Mouse (Mus musculus) WW6 (cell line): ENCODE measurements around the gene Ccl9.
A peak's percentile ranks its signal among the peaks of the same experiment; 100 is the strongest.

ENCODE experiments used
- DNase-seq: peaks from one replicate; pipeline ENCODE4 v3.0.0-alpha.2; 2013; ENCODE audit warnings: low read depth, low spot score

Gene Ccl9

DNA sequence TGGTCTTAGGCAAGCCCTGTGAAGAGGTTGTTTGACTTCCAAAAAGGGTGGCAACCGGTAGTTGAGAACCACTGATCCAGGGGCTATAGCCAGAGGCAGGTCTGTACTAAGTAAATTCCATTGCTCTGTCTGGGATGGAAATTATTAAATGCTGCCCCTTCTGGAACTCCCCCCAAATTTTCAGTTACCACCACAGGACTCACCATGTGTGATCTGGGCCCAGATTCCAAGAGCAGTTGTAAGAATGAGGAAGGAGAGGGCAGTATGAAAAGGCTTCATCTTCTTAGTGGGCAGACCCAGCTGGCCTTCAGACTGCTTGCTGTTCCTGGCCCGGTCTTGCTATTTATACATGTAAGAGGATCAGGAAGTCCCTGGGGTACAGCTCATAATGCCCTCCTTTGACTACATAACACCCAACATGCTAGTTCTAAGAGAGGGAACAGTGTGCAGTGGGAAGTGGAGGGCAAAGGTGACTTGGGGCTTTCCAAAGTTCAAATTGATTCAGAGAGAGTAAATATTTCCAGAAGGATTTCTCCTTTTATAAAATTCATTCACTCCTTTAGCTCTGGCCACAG lies at the start of gene Ccl9:
Ccl9 (minus strand) TSS at position 451 of the 575 bp plus-strand sequence.
- no peak for DNase-seq

DNA sequence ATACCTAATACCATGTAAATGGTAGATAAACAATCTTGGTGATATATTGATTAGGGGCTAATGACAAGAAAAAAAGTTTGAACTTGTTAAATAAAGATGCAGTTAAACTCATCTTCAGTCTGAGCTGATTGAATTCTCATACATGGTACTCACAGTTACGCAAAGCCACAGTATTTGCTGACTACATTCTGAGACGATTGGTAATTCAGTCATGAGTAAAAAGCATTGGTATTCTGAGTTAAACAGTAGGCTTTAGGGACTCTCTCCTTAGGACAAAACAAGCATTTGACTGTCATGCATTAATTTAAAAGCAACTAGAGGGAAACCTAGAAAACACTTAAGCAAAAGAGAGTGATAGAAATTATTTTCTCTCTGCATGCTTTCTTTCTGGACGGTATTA lies 45.1 kb upstream of the Ccl9 start:
- DNase-seq, result no peak

DNA sequence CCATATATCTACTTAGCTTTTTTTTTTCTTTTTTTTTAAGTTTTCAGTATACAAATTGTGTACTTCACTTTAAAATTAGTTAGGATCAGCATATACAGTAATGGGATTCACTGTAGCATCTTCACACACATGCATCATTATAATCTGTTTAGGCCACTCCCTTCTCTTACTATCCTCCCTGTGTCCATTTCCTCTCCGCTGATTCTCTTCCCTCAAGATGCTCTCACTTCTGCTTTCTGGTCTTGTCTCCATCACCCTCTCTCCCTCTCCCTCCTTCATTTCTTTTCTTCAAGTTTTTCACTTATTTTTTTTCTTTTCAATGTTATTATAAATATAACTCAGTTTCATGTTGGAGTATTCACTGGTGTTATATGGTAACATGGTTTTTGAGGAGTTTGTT lies 40.6 kb upstream of the Ccl9 start:
- no peak for DNase-seq

GRCm38 (mm10) chr11:83618238-83618637 lies 39.8 kb upstream of the Ccl9 start:
- DNase-seq, result no peak

DNA sequence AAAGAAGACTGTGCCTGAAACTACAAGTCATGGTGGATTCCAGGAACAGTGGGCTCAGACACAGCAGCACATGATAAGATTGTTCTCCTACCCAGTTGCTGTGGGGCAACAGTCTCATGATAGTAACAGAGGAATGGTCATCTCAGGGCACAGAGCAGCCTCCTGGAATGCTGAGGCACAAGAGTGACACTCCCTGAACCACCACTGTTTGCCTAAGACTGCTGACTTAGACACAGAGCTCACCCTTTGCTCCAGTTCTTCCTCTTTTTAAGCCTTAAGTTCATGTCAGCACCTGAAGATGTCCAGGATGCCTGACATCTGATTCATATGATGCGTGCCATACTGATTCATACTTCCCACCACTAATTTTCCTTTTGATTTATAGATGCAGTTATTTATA lies 38.1 kb upstream of the Ccl9 start:
- DNase-seq, result no peak

DNA sequence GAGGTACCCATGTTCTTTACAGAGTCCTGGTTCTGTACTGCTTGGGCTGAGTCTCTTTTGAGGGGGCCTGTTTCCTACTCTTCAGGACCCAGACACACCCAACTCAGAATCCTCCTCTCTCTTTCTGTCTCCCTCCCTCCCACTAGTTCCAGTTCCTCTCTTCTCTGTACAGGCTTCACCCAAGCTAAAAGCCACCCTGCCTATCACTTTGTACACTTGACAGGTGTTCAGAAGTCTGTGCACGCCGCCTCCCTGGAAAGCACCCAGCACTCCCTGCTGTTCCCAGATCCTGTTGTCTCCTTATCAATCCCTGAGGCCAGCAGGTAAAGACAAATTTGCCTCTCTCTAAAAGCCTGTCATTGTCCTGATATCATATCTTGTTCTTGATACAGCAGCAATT lies 32.5 kb upstream of the Ccl9 start:
- no peak for DNase-seq

- DNase-seq, result no peak
Measured at GRCm38 (mm10) chr11:83606396-83606795, 28.0 kb upstream of the Ccl9 start.

DNA sequence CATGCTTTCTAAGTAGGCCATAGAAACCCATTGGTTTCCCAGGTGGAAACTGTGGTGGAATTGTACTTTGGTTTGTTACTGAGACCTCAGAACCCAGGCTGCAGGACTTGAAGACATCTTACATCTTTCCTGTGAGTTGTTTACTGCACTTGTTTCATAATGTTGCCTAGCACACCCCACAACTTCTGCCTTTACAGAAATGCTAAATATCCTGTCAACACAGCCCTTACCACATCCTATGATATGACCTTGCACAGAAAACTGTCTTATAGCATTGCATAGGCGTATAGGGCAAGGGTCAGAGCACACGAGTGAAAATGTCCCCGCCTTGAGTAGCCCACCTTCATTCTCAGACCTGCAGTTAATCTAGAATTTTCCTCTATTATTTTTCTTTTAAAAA lies 27.1 kb upstream of the Ccl9 start:
- DNase-seq, result no peak

DNA sequence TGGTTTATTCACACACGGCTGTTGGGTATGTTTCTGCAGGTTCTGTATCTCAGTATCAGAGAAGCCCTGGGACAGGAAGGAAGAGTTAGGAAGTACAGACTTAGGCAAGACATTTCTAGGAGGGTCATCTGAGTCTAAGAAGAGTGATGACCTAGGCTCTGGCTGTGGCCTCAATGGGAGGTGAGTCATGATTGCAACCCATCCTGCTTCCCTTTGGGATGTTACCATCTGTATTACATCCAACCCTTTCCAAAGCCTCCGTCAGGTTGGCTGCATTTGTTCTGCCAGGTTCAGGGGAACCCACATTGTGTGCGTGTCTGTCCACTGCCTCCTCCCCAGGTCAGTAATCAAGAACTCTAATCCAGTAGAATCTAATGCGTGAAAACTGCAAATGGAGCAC lies 26.3 kb upstream of the Ccl9 start:
- DNase-seq, result no peak

- DNase-seq, result no peak
Measured at GRCm38 (mm10) chr11:83603399-83603798, 25.0 kb upstream of the Ccl9 start.

GRCm38 (mm10) chr11:83600576-83600975 lies 22.1 kb upstream of the Ccl9 start:
- no peak for DNase-seq

GRCm38 (mm10) chr11:83598991-83599390 lies 20.6 kb upstream of the Ccl9 start:
- no peak for DNase-seq

GRCm38 (mm10) chr11:83598207-83598837 lies 19.9 kb upstream of the Ccl9 start:
- DNase-seq, result no peak

DNA sequence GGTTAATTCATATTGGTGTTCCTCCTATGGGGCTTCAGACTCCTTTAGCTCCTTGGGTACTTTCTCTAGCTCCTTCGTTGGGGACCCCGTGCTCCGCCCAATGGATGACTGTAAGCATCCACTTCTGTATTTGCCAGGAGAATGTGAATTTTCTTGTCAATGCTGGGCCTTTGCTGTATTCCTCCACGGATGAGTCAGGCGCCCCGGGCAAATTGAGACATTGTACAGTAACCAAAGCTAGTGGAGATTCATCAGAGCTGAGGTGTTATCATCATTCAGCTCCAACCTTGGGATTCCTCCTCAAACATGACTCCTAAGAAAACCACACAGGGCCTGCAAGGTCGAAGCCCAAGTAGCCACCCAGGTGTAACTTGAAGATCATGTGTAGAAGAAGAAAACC lies 19.4 kb upstream of the Ccl9 start:
- no peak for DNase-seq

- DNase-seq, result no peak
Measured at GRCm38 (mm10) chr11:83595669-83596455, 17.4 kb upstream of the Ccl9 start.

DNA sequence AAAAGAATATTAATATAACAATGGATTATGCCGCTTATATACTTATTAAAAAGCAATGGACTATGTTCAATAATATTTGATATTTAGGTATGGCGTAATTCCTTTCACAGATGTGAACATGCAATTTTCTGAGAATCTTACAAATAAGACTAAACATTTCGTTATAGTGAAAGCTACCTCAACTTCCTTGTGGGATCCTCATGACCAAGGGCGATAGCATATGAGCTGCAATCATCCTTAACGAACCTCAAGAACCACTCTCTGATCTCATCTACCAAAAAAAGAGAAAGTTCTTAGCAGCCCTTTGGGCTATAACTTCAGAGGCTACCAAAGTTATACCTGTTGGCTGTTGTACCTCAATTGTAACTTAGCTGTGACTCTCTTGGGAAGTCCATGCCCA lies 15.0 kb upstream of the Ccl9 start:
- no peak for DNase-seq

DNA sequence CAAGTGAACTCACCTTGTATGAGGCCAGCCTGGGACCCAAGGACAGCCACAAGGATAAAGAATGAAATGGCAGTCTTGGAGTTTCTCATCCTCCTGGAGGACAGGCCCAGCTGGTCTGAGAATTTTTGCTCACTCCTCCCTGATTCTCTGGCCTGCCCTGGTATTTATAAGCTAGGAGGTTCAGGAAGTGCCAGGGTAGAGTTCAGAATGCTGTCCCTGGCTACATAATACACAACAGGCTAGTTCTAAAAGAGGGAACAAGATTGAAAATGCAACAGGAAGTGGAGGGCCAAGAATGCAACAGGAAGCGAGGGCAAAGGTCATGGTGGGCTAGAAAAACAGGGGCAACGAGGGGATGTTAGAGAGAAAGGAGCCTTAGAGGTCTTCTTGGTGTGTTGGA lies 14.4 kb upstream of the Ccl9 start, which contains the start of gene Ccl6:
Ccl6 (minus strand) TSS at position 235 of the 400 bp plus-strand sequence.
- no peak for DNase-seq

GRCm38 (mm10) chr11:83584232-83584631 lies 5.8 kb upstream of the Ccl9 start:
- no peak for DNase-seq

- DNase-seq, result no peak
Measured at GRCm38 (mm10) chr11:83583450-83583754, 5.0 kb upstream of the Ccl9 start.

DNA sequence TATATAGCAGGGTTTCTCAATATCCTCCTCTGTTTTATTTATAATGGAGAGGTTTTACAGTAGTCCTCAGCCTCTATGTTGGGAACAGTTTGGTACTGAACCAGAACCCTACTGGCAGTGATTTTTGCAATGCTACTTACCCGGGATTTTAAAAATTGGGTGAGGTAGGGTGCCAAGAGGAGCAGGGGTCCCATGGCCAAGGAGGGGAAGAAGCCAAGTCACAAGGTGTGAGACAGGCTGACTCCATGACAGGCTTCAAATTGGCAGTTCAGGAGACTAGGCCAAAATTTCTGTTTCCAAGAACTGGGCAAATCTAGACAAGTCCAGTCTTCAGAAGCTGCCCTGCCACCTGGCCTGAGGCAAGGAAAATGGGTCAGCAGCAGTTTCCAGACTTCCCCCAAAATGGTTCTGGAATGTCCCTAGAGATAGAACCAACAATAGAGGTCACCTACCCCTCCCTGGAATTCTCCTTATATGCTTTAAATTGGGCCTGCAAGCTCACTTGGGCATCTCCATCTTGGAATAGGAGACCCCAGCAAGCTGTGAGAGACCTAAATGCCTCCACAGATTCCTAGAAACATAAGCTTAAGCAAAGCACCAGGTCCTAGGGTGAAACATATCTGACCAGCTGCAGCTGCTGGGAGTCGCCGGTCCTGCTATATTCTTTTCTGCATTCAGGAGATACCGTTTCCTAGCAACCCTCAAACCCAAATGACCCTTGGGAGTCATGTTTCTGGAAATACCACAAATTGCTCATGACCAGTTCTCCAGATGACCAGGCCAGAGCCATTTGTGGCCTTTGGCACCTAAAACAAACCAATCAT lies 4.4 kb upstream of the Ccl9 start:
- no peak for DNase-seq

GRCm38 (mm10) chr11:83581626-83582610 lies 3.5 kb upstream of the Ccl9 start:
- peak; percentile 13 for DNase-seq
